Mouse (Mus musculus): ENCODE measurements at regions not wholly inside any gene's neighbourhood (a gene's known extent, or its start where the extent isn't known, plus 50 kb on each side); places are given as distances from the start of the nearest gene placed in this dataset.

DNA sequence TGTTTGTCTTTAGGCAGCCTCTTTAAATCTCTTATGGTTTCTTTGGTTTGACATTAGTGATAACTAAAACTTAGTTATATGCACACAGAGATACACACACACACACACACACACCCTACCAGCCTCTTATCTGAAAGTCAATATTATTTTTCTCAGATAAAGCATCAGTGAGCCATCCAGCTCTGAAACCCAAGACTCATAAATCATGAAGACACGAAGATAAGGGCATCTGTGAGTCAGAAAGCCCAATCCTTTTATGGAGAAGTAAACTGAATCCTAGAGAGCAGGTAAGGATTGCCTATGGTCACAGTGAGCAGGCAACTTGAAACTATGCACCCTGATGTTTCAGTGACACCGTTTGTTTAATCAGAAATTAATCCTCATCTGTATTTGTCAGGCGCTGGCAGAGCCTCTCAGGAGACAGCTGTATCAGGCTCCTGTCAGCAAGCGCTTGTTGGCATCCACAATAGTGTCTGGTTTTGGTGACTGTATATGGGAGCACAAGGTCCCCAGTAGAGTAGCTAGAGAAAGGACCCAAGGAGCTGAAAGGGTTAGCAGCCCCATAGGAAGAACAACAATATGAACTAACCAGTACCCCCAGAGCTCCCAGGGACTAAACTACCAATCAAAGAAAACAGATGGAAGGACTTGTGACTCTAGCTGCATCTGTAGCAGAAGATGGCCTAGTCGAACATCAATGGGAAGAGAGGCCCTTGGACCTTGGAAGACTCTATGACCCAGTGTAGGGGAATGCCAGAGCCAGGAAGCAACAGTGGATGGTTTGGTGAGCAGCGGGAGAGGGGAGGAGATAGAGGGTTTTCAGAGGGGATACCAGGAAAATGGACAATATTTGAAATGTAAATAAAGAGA lies 207.3 kb upstream of the Ank start:
- in situ Hi-C loops (cut with MboI; ENCODE audit: unreplicated experiment in 2 of 2), result no loop called here

DNA sequence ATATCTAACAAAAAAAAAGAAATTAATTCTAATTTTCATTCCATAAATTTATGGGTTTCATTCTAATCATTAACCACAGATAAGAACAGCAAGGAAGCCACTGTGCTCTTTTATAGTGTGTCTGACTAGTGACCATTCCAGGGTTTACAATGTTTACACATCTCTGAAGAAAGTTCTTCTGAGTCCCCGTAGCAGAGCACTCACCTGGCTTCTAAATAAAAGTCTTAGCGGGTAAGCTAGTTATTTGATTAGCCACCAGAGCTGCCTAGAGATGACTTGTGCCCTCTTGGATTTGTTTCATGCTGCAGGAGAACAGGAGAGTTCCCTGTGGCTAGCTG lies 206.7 kb upstream of the Ank start:
- in situ Hi-C loops (cut with MboI; ENCODE audit: unreplicated experiment in 2 of 2), result no loop called here

DNA sequence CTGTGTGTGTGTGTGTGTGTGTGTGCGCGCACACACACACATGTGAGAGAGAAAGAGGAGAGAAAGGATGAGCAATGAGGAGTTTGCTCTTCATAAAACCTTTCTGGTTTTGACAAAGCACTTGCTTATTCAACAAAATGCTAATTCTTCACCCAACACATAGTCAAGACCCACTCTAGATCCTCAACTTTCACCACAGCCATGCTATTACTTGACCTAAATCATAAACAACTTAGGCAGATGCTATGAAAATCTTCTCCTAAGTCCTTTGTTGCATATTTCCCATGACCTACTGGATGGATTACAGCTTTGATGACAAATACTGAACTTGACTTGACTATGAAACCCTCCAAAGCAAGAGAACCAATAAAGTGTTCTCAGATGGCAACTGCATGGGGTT lies 196.3 kb upstream of the Ank start:
- in situ Hi-C loops (cut with MboI; ENCODE audit: unreplicated experiment in 2 of 2), result no loop called here

DNA sequence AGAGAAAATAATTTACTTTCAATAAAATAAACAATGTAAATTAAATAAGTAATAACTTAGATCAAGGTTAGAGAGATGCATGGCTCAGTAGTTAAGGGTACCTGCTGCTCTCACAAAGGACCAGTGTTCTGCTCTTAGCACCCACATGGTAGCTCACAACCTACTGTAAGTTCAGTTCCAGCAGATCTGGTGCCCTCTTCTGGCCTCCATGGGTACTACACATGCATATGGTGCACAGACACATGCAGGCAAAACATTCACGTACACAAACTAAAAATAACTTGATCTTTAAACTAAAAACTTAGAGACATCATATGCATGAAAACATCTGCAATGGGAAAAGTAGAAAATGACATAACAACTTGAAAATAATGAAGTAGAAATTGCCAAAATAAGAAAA lies 184.2 kb upstream of the Ank start:
- in situ Hi-C loops (cut with MboI; ENCODE audit: unreplicated experiment in 2 of 2), result no loop called here

DNA sequence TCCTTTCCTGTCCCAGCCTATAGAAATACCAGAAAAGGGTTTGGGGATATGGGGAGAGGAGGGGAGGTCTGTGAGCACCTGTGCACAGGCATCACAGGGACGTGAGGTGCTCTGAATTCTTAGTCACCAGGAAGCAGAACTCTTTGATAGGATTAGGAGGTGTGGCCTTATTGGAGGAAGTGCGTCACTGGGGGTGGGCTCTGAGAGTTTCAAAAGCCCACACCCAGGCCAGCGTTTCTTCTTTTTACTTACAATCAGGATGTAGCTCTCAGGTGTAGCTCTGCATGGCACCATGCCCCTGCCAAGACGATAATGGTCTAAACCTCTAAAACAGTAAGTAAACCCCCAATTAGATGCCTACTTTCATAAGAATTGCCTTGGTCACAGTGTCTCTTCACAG lies 162.6 kb upstream of the Ank start:
- in situ Hi-C loops (cut with MboI; ENCODE audit: unreplicated experiment in 2 of 2), result loop anchor here in 1 of 2 experiments (25.0 kb wide), 2 partner anchors 433 to 883 kb away; no protein-coding TSS in a partner anchor

DNA sequence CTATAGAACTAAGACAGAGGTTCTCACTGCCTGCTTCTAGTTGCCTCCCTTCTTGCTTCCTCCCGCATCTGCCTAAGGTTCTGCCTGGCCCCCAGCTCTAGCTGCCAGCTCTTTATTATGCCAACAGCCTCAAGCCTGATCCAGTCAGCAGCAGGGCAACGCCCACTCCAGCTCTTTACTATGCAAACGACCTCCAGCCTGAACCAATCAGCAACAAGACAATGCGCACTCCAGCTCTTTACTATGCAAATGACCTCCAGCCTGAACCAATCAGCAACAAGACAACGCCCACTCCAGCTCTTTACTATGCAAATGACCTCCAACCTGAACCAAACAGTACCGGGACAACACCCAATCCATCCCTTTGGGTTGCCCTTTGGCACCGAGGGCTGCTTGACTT lies 162.2 kb upstream of the Ank start:
- in situ Hi-C loops (cut with MboI; ENCODE audit: unreplicated experiment in 2 of 2), result loop anchor here in 1 of 2 experiments (25.0 kb wide), 2 partner anchors 433 to 883 kb away; no protein-coding TSS in a partner anchor

DNA sequence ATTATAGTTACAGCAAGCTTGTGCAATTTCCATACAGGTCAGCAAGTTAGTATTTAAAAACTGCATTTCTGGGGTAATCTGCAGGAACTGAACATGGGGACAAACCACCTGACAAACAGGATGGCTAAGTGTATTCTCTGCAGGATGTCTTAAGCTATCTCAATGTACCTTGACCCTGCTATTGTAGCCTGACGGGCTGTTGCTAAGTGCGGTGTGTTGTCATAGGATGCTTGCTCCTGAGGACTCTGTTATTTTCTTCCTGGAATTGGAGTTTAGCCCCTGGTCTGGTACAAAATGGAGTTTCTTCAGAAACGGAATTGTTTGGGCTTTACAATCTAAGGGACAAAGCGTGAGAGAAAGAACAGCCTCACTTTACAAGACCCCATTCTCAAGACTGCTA lies 161.4 kb upstream of the Ank start:
- in situ Hi-C loops (cut with MboI; ENCODE audit: unreplicated experiment in 2 of 2), result loop anchor here in 1 of 2 experiments (25.0 kb wide), 2 partner anchors 432 to 882 kb away; no protein-coding TSS in a partner anchor

DNA sequence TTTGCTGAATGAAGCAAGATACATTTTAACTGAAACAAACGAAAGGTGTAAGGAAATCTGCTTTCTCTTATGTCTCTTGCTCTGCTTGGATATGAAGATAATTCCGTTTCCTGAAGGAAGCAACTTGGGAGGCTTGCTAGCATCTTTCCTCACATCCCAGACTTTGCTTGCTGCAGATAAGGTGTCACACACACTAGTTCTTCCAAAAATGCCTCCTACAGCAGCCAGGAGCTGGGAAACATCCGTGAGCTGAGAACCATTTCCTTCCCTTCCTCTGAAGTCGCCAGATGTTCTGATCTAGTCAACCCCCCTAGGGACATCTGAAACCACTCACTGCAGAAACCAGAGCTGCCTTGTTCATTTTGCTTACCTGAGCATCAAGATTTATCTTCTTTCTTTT lies 157.8 kb upstream of the Ank start:
- in situ Hi-C loops (cut with MboI; ENCODE audit: unreplicated experiment in 2 of 2), result loop anchor here in 1 of 2 experiments (25.0 kb wide), 2 partner anchors 429 to 879 kb away; no protein-coding TSS in a partner anchor

DNA sequence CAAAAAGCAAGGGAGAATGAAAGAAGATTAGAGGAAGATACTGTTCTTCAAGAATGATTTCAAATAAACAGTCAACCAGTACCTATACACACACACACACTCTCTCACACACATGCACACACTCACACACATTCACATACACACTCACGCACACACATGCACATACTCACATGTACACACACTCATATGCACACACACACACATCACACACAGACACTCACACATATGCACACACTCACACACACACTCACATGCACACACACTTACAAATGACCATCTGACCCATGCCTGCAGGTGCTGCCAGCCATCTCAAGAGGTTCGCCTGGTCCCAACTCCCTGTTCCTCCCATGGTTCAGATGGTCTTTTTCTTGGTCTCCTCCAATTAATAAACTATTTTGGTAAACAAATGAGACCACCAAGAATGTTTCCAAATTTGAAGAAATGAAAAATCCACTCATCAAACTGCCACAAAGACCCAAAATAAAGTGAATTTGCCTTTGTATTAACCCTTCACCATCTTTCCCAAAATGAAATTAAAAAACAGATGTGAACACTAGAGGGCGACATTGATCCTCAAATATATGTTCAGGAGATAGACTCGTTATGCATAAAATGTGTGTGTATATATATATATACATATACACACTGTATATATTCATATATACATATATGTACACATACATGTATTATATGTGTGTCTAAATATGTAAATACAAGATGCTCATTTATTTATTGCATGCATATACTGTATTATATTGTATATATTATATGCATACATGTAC lies 150.3 kb upstream of the Ank start:
- in situ Hi-C loops (cut with MboI; ENCODE audit: unreplicated experiment in 2 of 2), result loop anchor here (5.0 to 25.0 kb wide), 7 partner anchors 401 to 1321 kb away; no protein-coding TSS in a partner anchor

DNA sequence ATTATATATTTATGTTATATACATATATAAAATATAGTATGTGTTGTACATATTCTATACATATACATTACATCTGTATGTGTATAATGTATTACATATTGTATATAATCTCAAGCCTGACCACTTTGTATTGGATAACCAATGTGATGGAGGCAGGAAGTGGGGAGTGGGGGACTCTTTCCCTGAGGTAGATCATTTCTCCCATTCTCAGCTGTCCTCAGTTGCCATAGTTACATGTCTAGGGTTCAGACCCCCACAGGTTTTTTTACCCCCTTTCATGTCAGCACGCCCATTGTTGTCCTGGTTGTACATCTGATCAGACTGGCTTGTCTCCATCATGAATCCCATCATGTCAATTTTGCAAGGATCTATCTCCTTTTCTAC lies 149.7 kb upstream of the Ank start:
- in situ Hi-C loops (cut with MboI; ENCODE audit: unreplicated experiment in 2 of 2), result loop anchor here (5.0 to 25.0 kb wide), 7 partner anchors 401 to 1322 kb away; no protein-coding TSS in a partner anchor

DNA sequence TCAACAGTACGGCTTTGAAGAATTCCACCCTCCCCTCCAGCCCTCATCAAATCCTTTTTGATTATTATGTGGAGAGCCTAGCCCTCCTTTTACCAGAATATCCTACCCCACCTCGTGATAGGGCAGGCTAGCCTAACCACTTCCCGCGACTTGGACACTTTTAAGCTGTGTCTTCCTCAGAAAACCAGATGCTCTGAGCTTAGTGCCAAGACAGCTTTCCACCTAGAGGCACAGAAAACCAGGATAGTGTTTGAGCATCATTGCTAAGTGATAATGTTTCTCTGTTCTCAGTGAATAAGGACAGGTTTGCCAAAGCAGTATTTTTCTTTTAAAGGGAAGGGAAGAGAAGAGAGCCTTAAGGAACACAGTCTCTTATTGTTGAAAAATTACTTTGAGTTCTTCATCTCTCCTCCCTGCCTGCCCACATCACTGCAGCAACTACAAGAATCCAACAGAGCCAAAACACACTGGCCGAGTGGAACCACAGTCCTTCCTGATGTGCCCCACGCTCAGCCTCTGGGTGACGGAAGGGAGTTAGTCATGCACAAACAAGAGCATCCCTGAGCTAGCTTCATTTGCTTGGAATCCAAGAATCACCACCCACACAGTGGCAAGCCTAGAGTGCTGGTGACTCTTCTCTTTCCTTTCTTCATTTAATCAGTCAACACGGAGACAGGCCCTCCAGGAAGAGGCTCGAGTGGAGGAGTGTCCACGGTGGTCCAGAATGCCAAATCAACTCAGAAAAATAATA lies 144.4 kb upstream of the Ank start:
- in situ Hi-C loops (cut with MboI; ENCODE audit: unreplicated experiment in 2 of 2), result loop anchor here (5.0 to 25.0 kb wide), 4 partner anchors 290 to 865 kb away; no protein-coding TSS in a partner anchor

DNA sequence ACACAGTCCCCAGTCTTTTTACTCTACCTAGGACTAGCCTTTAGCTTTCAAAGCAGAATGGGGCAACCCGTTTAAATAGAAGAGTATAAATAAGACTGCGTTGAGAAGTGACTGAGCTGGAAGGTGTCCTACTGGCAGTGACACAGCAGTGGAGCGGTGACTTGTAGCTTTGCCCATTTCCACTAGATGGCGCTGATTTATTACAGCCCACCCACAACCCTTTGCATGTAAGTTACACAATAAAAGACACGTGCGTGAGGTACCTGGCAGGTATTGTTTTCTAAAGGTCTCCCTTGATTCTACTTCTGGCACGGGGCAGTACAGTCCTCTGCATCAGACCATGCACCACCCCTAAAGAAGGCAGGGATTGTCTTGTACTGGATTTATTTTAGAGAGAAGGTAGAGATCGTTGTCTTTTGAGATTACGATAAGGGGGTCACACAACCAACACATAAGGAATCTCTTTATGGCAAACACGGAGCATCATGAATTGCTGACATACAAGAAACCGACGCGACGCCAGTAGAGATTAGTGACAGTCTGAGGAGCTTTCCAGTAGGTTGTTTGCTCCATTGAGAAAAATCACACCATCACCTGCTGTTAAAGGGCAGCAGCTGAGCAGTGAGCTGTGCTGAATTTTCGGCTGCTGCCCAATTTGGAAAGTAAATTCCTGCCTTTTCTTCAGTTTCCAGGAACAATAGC lies 140.5 kb upstream of the Ank start:
- in situ Hi-C loops (cut with MboI; ENCODE audit: unreplicated experiment in 2 of 2), result loop anchor here in 1 of 2 experiments (5.0 kb wide), 1 partner anchor 316 kb away; no protein-coding TSS in a partner anchor

DNA sequence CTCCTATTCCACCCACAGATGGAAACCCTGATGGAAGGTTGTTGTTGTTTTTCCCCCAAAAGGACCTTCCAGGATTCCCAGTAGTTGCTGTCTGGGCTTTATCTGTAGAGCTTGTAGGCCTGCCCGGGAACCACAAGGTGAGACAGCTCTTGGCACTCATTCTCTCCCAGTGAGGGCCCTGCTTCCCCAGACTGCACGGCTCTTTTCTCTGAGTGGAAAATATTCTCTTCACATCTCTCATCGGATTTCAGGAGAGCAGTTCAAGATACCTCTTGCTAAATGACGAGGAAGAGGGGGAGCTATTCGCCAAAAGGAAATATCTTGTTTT lies 140.0 kb upstream of the Ank start:
- in situ Hi-C loops (cut with MboI; ENCODE audit: unreplicated experiment in 2 of 2), result loop anchor here in 1 of 2 experiments (5.0 kb wide), 1 partner anchor 316 kb away; no protein-coding TSS in a partner anchor

DNA sequence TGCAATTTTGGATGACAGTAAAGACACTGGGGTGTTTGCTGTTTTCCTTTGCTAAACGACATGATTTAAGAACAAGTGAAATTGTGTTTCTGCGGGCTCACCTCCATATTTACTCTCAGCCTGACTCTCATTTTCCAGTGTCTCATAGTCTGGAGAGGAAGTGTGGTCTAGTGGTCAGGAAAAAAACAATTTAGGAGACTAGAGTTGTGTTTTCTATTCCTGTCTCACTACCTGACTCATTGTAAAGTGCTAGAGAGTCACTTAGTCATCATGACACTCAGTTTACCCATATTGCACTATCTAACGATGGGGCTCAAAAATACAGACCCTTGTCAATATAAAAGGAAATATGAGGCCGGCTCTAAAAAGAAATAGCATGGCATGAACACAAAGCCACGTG lies 138.7 kb upstream of the Ank start:
- in situ Hi-C loops (cut with MboI; ENCODE audit: unreplicated experiment in 2 of 2), result loop anchor here in 1 of 2 experiments (5.0 kb wide), 1 partner anchor 315 kb away; no protein-coding TSS in a partner anchor

DNA sequence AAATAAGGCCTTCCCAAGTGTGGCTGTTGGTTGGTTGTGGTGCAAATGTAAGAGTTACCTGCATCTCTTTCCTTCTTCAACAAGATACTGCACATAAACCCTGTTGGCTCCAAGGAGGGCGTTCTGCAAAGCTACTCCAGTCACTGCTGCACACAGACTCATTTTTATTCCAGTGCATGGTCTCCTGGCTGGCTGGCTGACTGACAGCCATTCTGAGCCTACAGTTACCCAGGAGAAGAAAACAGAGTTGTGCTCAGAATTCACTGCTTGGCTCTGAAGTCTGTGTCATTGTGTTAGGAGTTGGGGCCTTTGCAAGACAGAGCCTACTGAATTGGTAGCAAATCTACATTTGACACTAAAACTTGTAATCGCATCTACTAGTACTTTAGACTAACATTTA lies 138.0 kb upstream of the Ank start:
- in situ Hi-C loops (cut with MboI; ENCODE audit: unreplicated experiment in 2 of 2), result loop anchor here in 1 of 2 experiments (5.0 kb wide), 1 partner anchor 314 kb away; no protein-coding TSS in a partner anchor

DNA sequence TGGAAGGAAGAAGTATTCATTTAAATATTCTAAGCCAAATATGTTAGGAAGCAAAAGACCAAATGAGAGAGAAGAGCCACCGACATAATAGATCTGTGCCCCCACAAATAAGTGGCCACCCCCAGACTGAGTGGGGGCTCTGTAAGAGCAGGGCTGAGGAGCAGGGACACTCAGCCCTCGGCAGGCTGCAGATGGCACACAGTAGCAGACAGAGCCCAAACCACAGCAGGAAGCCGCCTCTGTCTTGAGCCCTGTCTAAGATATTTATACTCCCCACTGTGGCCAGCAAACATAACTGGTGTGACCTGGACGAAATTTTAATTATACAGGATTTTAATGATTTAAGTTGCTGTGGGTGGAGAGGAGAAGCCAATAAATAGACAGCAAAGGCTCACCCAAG lies 126.4 kb upstream of the Ank start:
- in situ Hi-C loops (cut with MboI; ENCODE audit: unreplicated experiment in 2 of 2), result no loop called here

DNA sequence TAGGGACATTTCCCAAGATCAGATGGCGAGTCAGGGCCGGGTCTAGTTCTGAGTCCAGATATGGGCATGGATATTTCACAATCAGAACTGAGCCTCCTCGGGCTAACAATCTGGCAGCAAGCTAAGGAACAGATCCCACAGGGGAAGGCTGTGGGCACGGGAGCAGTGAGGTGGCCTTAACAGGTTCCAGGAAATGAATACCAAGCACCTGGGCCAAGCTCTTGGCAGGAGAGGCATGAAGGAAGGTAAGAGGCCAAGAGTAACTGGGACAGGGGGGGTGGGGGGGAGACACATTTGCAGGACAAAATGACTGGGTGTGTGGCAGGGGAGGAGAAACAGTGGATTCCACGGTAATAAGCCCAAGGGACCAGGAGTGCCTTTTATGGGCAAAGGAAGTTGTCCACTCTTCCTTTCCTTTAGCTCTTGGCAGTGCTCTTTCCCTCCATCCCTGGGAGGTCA lies 124.9 kb upstream of the Ank start:
- in situ Hi-C loops (cut with MboI; ENCODE audit: unreplicated experiment in 2 of 2), result no loop called here

DNA sequence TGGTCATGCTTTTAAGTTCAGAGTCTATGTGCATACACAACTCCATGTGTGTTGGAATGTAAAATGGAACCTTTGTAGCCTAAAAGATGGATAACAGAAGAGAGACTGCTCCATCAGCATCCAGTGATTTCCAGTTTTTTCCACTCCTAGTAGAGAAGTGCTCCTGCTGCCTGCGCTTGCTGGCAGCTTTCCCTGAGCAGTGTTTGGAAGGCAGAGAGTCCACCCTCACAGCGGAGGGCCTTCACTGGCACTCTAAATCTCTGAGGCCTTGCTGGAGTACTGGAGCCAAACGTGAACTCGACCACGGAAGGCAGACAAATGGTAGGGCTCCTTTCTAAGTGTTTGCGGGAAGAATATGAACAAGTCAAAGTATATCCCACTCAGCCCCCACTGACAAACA lies 108.0 kb upstream of the Ank start:
- in situ Hi-C loops (cut with MboI; ENCODE audit: unreplicated experiment in 2 of 2), result no loop called here

DNA sequence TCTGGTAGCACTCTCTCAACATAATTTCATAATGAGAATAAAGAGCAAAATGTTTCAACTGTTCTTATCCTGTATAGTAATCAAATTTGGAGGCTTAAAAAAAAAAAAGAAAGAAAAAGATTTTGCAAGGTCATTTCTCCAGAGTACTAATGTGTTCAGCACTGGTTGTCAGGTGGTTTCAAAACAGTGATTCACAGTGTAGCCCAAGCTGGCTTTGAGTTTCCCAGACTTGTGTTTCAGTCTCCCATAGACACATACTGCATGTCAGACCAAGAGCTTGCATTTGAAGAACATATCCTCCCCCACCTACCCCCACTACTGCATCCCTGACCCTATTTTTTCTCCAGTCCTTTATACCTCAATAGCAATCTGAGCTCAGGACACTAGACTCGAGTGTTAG lies 107.2 kb upstream of the Ank start:
- in situ Hi-C loops (cut with MboI; ENCODE audit: unreplicated experiment in 2 of 2), result no loop called here

DNA sequence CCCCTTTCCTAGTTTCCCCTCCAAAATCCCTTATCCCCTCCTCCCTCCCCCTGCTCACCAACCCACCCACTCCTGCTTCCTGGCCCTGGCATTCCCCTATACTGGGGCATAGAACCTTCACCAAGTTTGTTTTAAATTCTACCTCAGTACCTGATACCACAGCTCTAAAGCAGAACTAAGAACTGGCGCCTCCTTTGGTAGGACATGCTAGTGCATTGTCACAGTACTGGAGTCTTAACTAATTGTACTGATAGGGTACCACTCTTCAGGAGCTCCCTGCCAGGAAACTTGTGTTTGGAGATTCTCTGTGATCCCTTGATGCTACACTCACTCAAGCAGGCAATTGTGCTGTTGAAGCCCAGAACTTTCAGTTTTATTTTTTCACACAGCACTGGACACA lies 92.0 kb upstream of the Ank start:
- in situ Hi-C loops (cut with MboI; ENCODE audit: unreplicated experiment in 2 of 2), result no loop called here

Measured in v-Abl transformed pro-B cells (cell line).